ENCODE assay signal across 12 mouse cellular contexts in genomic region chr11:81518001-81518955, GRCm38 (mm10).
A peak's percentile ranks its signal among the peaks of the same experiment; 100 is the strongest.
DNase-seq lines count a peak whose midpoint lies in the region; ATAC-seq and TF ChIP-seq lines count a peak whose summit lies in the region.
"Had no signal": no experiment of that assay in that cellular context is flagged by ENCODE, and none has a peak within 500 bp of the region (broad histone marks: within the 10 kb centered on the region; RNA-seq: fewer than 3 reads in every experiment).

No protein-coding gene starts in this region.

- H3K36me3 ChIP-seq in heart, embryonic 10.5 days = no peaks in the 10 kb centered on the region
- H3K36me3 ChIP-seq in midbrain, embryonic 12.5 days = no peaks in the 10 kb centered on the region
- no peaks in the 10 kb centered on the region for H3K36me3 ChIP-seq in midbrain, embryonic 16.5 days (ENCODE audit: control insufficient read depth, insufficient read depth, low read length)
- H3K36me3 ChIP-seq in forebrain, postnatal 0 days (ENCODE audit: insufficient read depth) = no peaks in the 10 kb centered on the region
- no peaks in the 10 kb centered on the region for H3K36me3 ChIP-seq in neural tube, embryonic 14.5 days (ENCODE audit: control insufficient read depth, insufficient read depth, low read length)

- H3K4me2 ChIP-seq in midbrain, embryonic 12.5 days (replicated peaks) = 0 out of 2 replicates have a peak overlapping the region, but pooled peaks have one; percentile 2
- H3K4me2 ChIP-seq in midbrain, embryonic 16.5 days (ENCODE audit: low read length) = no peak overlapping the region
- H3K4me2 ChIP-seq in forebrain, postnatal 0 days (ENCODE audit: low read depth) = peak overlapping the region; percentile 10; the same call in 1 of the 2 replicates
- H3K4me2 ChIP-seq in neural tube, embryonic 14.5 days (ENCODE audit: low read depth, low read length) = no peak overlapping the region

- ATAC-seq in midbrain, embryonic 12.5 days (ENCODE audit: low FRiP score, low read depth) = no peak
- no peak for ATAC-seq in midbrain, embryonic 16.5 days
- ATAC-seq in forebrain, postnatal 0 days = peak; percentile 68
- ATAC-seq in neural tube, embryonic 14.5 days (ENCODE audit: low read depth) = peak; percentile 65
- ATAC-seq: inflammation-experienced regulatory T-cells, adult 6 months had no signal

- H3K9me3 ChIP-seq in heart, embryonic 10.5 days = no peaks in the 10 kb centered on the region
- no peaks in the 10 kb centered on the region for H3K9me3 ChIP-seq in midbrain, embryonic 12.5 days
- H3K9me3 ChIP-seq in midbrain, embryonic 16.5 days (replicated peaks; ENCODE audit: control insufficient read depth, low read length, poor library complexity, severe bottlenecking) = no peaks in the 10 kb centered on the region
- H3K9me3 ChIP-seq in forebrain, postnatal 0 days (ENCODE audit: low read length) = no peaks in the 10 kb centered on the region
- H3K9me3 ChIP-seq in neural tube, embryonic 14.5 days (ENCODE audit: control insufficient read depth, low read length) = no peaks in the 10 kb centered on the region

- peaks cover 23% of the 10 kb centered on the region for H3K4me1 ChIP-seq in heart, embryonic 10.5 days
- peaks cover 30% of the 10 kb centered on the region for H3K4me1 ChIP-seq in midbrain, embryonic 12.5 days
- H3K4me1 ChIP-seq in midbrain, embryonic 16.5 days (ENCODE audit: control insufficient read depth, insufficient read depth, low read length) = peaks cover 11% of the 10 kb centered on the region
- peaks cover 14% of the 10 kb centered on the region for H3K4me1 ChIP-seq in forebrain, postnatal 0 days (ENCODE audit: insufficient read depth)
- H3K4me1 ChIP-seq in neural tube, embryonic 14.5 days (ENCODE audit: control insufficient read depth, insufficient read depth, low read length) = 0 out of 2 replicates have a peak, but pooled peaks cover 16% of the 10 kb centered on the region

- WGBS in heart, embryonic 10.5 days = 24% methylated on average over 14 of the region's 14 CpGs
- 41% methylated on average over 14 of the region's 14 CpGs for WGBS in midbrain, embryonic 12.5 days
- WGBS in midbrain, embryonic 16.5 days = 34% methylated on average over 14 of the region's 14 CpGs
- WGBS in forebrain, postnatal 0 days = 23% methylated on average over 14 of the region's 14 CpGs
- WGBS in neural tube, embryonic 14.5 days = 26% methylated on average over 14 of the region's 14 CpGs

- TF ChIP-seq CTCF in forebrain, postnatal 0 days (IDR thresholded peaks at IDR 0.05; ENCODE audit: low read depth) = no peak

- H3K9ac ChIP-seq in midbrain, embryonic 12.5 days (replicated peaks) = no peak overlapping the region
- H3K9ac ChIP-seq in midbrain, embryonic 16.5 days (ENCODE audit: low read depth, low read length) = no peak overlapping the region
- H3K9ac ChIP-seq in forebrain, postnatal 0 days = no peak overlapping the region
- no peak overlapping the region for H3K9ac ChIP-seq in neural tube, embryonic 14.5 days (replicated peaks; ENCODE audit: low read depth, low read length)

- H3K4me3 ChIP-seq in heart, embryonic 10.5 days = no peak overlapping the region
- no peak overlapping the region for H3K4me3 ChIP-seq in midbrain, embryonic 12.5 days
- H3K4me3 ChIP-seq in midbrain, embryonic 16.5 days (ENCODE audit: low read depth, low read length) = no peak overlapping the region
- no peak overlapping the region for H3K4me3 ChIP-seq in forebrain, postnatal 0 days (ENCODE audit: low read depth, low read length)
- H3K4me3 ChIP-seq in neural tube, embryonic 14.5 days (ENCODE audit: low read depth, low read length) = no peak overlapping the region

- no peaks in the 10 kb centered on the region; the same call in 1 of the 2 replicates for H3K27me3 ChIP-seq in heart, embryonic 10.5 days (ENCODE audit: insufficient read depth, poor library complexity, severe bottlenecking)
- H3K27me3 ChIP-seq in midbrain, embryonic 12.5 days = no peaks in the 10 kb centered on the region
- no peaks in the 10 kb centered on the region for H3K27me3 ChIP-seq in midbrain, embryonic 16.5 days (ENCODE audit: control insufficient read depth, insufficient read depth, low read depth, low read length)
- H3K27me3 ChIP-seq in forebrain, postnatal 0 days (ENCODE audit: insufficient read depth, low read length) = no peaks in the 10 kb centered on the region
- H3K27me3 ChIP-seq in neural tube, embryonic 14.5 days (ENCODE audit: control insufficient read depth, insufficient read depth, low read length) = no peaks in the 10 kb centered on the region

- H3K27ac ChIP-seq in heart, embryonic 10.5 days = 0 out of 2 replicates have a peak overlapping the region, but pooled peaks have one; percentile 47
- H3K27ac ChIP-seq in midbrain, embryonic 12.5 days (replicated peaks) = no peak overlapping the region
- no peak overlapping the region for H3K27ac ChIP-seq in midbrain, embryonic 16.5 days (ENCODE audit: low read length)
- H3K27ac ChIP-seq in forebrain, postnatal 0 days (ENCODE audit: low read depth, low read length) = no peak overlapping the region
- no peak overlapping the region; the same call in 1 of the 2 replicates for H3K27ac ChIP-seq in neural tube, embryonic 14.5 days (ENCODE audit: low read depth, low read length)

- no peak for DNase-seq in heart, embryonic 10.5 days (ENCODE audit: low spot score)
- DNase-seq in heart, adult 9 months (ENCODE audit: low spot score in 2 of 2) = no peak
- DNase-seq in forebrain, postnatal 0 days = peak; percentile 36
- DNase-seq in adrenal gland, postnatal 25 days = no peak
- no peak for DNase-seq in thymus, postnatal 10 days (ENCODE audit: low spot score in 2 of 2)
- DNase-seq: adrenal gland, postnatal 36 days; kidney, postnatal 36 days; lung, adult 18-20 months had no signal

Comparison
In these comparisons a context has a peak if more than half of its experiments do, and no peak if none do; other contexts are left out.
1. H3K4me2 ChIP-seq: peak in midbrain, embryonic 12.5 days (single experiment) and forebrain, postnatal 0 days (single experiment); none in midbrain, embryonic 16.5 days (single experiment) and neural tube, embryonic 14.5 days (single experiment).
2. ATAC-seq: peak in forebrain, postnatal 0 days (single experiment) and neural tube, embryonic 14.5 days (single experiment); none in midbrain, embryonic 12.5 days (single experiment) and midbrain, embryonic 16.5 days (single experiment).